Mouse (Mus musculus) layer of hippocampus, adult 2 months (tissue): Measurements from ENCODE around the gene Naxe. TPM values are rescaled to one million over a fixed set of nuclear protein-coding genes. Genes with fewer than 3 reads are reported as not detected.

ENCODE experiments used
- DNase-seq, 2 experiments: peaks; one replicate each; pipeline ENCODE4 v3.0.0; 2022; ENCODE audit warnings: low spot score in 2 of 2
- H3K27ac ChIP-seq: fragments of 200-600 bp; 2 replicates; pipeline ENCODE4 v1.8.1; 2022
- H3K4me3 ChIP-seq: fragments of 200-600 bp; 2 replicates; pipeline ENCODE4 v1.8.1; 2022; ENCODE audit warnings: mild to moderate bottlenecking
- CTCF ChIP-seq: fragments of 200-600 bp; conservative IDR thresholded peaks from 2 replicates; pipeline ENCODE4 v1.8.1; 2022; ENCODE audit warnings: antibody characterized with exemption, mild to moderate bottlenecking, moderate library complexity
- total RNA-seq, 2 experiments: library from RNA; stranded (reverse); gene quantifications; 2 replicates each; pipeline ENCODE4 v1.2.3; 2021

Gene Naxe
- total RNA-seq, 2 experiments from 2014 or later, result 79.2 to 81.8 TPM

DNA sequence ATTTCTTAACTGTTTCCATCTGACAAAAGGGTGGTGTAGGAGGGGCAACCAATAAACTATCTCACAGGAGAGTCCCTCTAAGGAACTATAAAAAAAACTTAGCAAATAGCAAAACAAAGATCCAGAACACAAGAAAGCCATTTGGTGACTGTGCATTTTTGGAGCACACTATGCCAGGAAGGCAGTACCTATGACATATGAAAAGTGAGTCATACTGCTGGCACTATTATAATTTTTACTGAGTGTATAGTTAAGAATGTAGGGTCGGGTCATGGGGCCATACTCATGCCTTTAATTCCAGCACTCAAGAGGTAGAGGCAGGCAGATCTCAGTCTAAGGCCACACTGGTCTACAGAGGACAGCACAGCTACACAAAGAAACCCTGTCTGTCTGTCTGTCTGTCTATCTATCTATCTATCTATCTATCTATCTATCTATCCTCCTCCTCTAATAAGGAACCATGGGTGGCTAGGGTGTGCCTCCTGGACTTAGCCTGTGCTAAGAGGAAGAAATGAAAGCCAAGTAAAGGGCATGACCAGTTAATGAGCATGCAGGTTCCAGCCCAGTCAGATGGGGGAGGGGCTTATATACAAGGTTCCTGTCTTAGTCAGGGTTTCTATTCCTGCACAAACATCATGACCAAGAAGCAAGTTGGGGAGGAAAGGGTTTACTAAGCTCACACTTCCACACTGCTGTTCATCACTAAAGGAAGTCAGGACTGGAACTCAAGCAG, 22.6 kb downstream of the Naxe start:
- no peak for DNase-seq
- Histone ChIP-seq H3K27ac (no peak overlapping the region), H3K4me3 (no peak overlapping the region)
- TF ChIP-seq CTCF, result no peak

DNA sequence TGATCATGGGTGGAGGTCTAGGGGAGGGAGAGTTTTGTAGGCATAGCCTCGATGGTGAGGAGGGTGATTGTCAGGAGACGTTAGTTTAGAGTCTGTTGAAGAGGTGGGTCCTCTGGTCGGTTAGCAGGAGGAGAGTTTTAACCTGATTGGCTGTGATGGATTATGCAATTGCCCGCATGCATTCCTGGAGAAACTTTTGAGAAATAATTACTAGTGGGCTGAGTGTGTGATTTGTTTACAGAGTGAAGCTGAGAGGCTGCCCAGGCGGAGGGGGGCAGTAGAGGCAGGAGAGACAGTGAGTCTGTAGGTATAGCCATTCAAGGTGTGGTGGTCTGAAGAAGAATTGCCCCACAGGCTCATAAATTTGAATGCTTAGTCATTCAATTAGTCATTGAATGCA, 24.8 kb downstream of the Naxe start:
- no peak overlapping the region for H3K27ac ChIP-seq
- no peak for DNase-seq
- TF ChIP-seq CTCF, result no peak

DNA sequence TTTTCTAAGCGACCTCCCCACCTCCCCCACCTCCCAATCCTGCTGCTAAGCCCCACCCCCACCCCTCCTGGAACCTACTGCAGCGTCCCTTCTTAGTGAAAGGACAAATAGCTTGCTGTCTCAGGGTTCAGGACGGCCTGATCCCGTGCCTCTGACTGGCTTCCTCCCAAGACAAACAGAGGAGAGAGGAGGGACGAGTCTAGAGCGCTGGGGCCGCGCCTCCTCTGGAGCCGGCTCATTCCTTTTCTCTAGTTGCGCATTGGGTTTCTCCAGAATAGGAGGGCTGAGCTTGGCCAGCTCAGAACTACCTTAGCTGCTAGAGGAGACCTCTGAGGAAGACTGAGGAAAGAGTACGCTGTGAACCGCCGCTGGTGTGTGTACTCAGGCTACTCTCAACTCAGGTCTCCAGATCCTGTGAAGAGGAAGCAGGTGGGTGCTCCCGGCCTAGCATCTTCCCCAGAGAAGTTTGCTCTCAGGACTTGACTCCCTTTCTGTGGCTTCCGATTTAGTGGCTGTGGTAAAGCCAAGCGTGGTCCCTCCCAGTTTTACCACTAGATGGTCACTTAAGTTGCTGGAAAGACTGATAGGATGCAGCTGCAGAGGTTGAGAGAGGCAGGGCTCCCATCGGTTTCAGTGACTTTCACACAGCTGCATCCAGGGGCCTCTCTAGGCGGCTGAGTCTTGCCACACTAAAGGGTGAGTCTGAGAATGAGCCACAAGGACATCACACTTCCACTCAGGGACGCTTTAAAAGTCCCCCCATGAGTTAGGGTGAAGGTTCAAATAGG, 27.5 kb downstream of the Naxe start:
- H3K4me3 ChIP-seq, result peak overlapping the region; percentile 41
- peak; percentile 36 to 48 for DNase-seq
- TF ChIP-seq CTCF, result no peak
- peak overlapping the region; percentile 77 for H3K27ac ChIP-seq

More for the DNA sequence above, 24.8 kb downstream of the Naxe start:
- no peak overlapping the region for H3K4me3 ChIP-seq

DNA sequence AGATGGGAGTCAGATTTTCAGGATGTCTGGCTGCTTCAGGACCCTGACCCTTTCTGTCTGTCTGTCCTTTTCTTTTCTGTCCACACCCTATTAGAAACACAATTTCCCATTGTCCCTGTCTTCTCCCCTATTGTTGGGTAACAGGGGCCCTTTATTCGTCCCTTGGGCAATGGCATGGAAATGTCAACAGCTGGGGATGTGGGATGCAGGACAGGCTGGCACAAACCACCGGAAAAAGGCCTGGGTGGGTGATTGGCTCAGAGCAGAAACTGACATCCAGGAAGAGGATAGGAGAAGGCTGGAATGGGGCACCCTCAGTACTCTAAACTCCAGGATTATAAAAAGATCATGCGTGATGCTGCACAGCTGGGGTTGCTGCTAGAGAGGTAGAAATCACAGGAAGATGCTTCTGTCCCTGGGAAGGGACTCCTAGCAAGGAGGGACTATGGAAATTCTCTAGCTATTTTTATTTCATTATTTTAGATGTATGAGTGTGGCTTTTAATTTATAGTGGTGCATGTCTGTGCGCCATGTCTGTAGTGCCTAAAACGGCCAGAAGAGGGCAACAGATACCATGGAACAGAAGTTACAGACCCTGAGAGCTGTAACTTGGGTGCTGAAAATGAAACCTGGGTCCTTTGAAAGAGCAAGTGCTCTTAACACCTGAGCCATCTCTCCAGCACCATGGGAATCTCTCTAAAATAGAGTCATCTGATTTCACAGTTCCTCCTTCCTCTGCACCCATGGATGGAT, 30.7 kb downstream of the Naxe start, which contains the start of gene Hapln2:
Gene Hapln2, minus strand, starts transcription at position 150 of the 753 bp plus-strand sequence.
- peak within 1 kb of the TSS; percentile 59; the same call in 1 of the 2 replicates for H3K27ac ChIP-seq
- no peak for DNase-seq
- peak within 1 kb of the TSS; percentile 4; the same call in 1 of the 2 replicates for H3K4me3 ChIP-seq
- TF ChIP-seq CTCF, result peak; percentile 72

DNA sequence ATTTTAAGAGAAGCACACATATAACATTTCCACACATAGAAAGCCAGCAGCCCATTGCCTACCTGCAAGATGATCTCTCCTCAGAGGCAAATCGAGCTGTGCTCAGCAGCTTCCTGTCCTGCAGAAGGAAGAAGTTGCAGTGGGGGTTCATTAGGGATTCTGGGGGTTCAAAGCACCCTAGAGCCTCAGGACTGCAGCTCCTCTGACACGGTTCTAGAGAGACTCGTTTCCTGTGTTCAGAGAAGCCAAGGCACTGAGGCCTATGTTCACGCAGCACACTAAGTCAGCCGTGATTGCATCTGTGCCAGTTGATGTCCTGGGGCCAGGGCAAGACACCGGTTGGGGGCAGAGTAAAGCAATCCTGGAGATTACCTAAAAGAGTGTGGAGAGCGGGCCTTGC, 31.5 kb downstream of the Naxe start:
- no peak for TF ChIP-seq CTCF
- DNase-seq, result no peak
- H3K27ac ChIP-seq, result peak overlapping the region; percentile 59; the same call in 1 of the 2 replicates
- H3K4me3 ChIP-seq, result peak overlapping the region; percentile 4; the same call in 1 of the 2 replicates

DNA sequence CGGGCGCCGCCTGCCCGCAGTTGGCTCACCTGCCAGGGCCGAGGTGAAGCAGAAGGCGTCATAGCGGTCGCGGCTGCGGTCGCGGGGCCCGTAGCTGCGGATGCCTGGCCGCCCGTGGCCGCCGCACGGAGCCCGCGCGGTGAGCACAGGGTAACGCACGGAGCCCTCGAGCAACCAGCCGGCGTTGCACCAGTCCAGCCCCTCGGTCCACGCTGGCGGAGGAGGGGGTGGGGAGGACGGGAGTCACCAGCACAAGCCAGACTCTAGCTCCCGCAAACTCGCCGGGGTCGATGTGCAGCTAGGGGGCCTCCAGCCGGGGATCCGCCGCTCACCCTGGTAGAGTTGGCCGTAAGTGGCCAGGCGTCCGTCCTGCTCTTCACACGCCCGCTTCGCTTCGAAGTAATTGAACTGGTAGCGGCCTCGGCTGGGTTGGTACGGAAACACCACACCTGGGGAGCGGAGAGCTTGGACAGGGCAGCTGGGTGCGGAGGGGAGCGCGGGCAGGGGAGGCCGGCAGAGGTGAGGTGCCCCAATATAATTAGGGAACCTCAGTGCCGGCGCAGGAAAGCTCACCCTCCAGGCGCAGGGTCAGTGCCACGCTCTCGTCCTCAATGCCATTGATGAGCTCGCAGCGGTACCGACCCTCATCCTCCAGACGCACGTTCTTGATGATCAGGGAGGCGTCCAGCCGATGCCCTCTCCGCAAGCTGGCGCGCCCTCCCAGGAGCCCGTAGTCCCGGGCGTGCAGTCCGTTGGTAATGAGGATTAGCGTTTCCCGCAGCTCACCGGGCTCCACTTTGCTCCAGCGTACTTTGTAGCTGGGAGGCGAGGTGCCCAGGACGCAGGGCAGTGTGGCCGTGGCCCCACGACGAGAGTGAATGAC, 34.9 kb downstream of the Naxe start:
- Histone ChIP-seq H3K27ac (peak overlapping the region; percentile 60; the same call in 1 of the 2 replicates), H3K4me3 (peak overlapping the region; percentile 60)
- TF ChIP-seq CTCF, result peak; percentile 51
- DNase-seq, result no peak

DNA sequence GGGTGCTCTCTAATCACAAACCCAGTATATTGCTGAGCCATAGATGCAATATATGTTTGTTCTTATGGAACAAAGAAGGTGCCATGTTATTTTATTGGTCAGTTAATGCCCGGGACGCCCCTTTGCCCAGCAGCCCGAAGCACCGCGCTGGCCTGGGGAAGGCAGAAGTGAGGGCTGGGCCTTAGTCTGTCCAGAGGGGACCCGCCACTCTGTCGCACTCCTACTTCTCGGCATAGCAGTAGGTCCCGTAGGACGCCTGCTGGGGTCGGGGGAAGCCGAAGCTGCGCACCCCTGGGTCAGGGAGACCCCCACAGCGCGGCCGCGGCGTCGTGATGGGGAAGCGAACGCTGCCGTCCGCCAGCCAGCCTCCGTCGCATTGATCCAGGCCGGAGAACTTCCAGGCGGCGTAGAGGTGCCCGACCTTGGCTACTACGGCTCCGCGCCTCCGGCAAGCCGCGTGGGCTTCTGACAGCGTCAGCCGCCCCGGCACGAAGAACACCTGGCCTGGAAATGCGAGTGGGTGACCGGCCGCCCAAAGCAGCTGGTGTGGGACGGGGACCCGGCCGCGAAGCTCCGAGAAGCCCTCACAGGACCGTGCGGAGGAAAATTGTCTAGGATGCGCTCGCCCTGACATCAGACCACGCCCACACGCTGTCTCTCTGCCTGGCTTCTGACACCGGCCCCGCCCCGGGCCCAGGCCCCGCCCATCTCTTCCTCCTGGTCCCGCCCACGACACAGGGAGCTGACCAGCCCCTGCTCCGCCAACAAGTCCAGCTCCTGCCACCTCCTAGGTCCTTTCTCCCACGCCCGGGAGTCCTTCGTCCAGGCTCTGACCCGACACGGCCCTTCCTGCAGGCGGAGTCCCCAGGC, 35.7 kb downstream of the Naxe start:
- H3K4me3 ChIP-seq, result peak overlapping the region; percentile 60
- DNase-seq, result peak; percentile 75 to 76
- peak overlapping the region; percentile 60; the same call in 1 of the 2 replicates for H3K27ac ChIP-seq
- TF ChIP-seq CTCF, result no peak

DNA sequence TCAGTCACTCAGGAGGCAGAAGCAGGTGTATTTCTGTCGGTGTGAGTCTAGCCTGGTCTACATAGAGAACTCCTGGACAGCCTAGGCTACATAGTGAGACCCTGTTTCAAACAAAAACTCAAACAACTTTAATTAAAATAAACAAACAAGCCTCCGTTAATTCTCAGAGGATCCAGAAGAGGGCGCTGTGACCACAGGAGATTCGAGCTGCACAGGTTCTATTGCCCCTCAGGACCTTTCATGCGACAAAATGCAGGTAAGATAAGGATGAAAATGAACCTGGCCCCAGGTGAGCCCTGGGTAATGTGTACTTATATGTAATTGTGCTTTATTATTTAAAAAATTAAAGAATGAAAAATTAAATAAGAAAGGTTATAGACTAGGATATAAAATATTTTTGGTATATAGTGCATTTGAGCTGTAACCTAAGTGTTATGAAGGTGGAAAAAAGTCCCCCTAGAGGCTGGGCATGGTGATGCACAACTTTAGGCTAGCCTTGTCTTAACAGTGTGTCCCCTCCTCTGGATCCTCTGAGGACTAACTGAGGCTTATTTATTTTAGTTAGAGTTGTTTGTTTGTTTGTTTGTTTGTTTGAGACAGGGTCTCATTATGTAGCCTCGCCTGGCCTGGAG, 47.5 kb downstream of the Naxe start:
- Histone ChIP-seq H3K4me3 (no peak overlapping the region), H3K27ac (no peak overlapping the region)
- peak; percentile 86 for TF ChIP-seq CTCF
- DNase-seq, result no peak

Other genes starting within 250 kb of the Naxe start
- gene Pear1, start 234.2 kb downstream of the Naxe start, total RNA-seq, result 10 to 100 TPM in 1 of 2 experiments, 1 to 10 TPM in 1; 9.2 to 13.1 TPM
- not detected for gene Sh2d2a, start 211.7 kb downstream of the Naxe start, total RNA-seq
- 10 to 100 TPM; 58.0 to 60.0 TPM for gene Prcc, start 172.9 kb downstream of the Naxe start, total RNA-seq
- 100 to 1,000 TPM; 140 to 146 TPM for gene Hdgf, start 152.2 kb downstream of the Naxe start, total RNA-seq
- 10 to 100 TPM; 54.3 to 55.1 TPM for gene Mrpl24, start 139.0 kb downstream of the Naxe start, total RNA-seq
- 10 to 100 TPM; 14.2 to 15.8 TPM for gene Isg20l2, start 128.2 kb downstream of the Naxe start, total RNA-seq
- 10 to 100 TPM; 24.7 to 27.4 TPM for gene Rrnad1, start 127.8 kb downstream of the Naxe start, total RNA-seq
- 1 to 10 TPM; 1.6 to 3.7 TPM for gene Crabp2, start 109.8 kb downstream of the Naxe start, total RNA-seq
- gene Nes, start 87.4 kb downstream of the Naxe start, total RNA-seq, result 1 to 10 TPM; 4.0 to 4.8 TPM
- gene Bcan, start 58.3 kb downstream of the Naxe start, total RNA-seq, result 100 to 1,000 TPM; 309 to 328 TPM
- gene Hapln2, start 30.9 kb downstream of the Naxe start, total RNA-seq, result 10 to 100 TPM; 16.2 to 16.5 TPM
- 10 to 100 TPM; 15.0 to 16.5 TPM for gene Gpatch4, start 15.4 kb downstream of the Naxe start, total RNA-seq
- gene Ttc24, start 19.8 kb upstream of the Naxe start, total RNA-seq, result not detected
- gene Iqgap3, start 23.5 kb upstream of the Naxe start, total RNA-seq, result under 1 TPM; 0.25 to 0.59 TPM
- gene Mef2d, start 83.9 kb upstream of the Naxe start, total RNA-seq, result 100 to 1,000 TPM; 206 to 210 TPM
- not detected for gene Rhbg, start 196.2 kb upstream of the Naxe start, total RNA-seq
- under 1 TPM in 1 of 2 experiments, not detected in 1; 0.59 TPM for gene Gm38392, start 228.7 kb upstream of the Naxe start, total RNA-seq
- 1 to 10 TPM; 3.0 to 5.2 TPM for gene Tsacc, start 238.5 kb upstream of the Naxe start, total RNA-seq
- 100 to 1,000 TPM; 171 to 193 TPM for gene Cct3, start 238.6 kb upstream of the Naxe start, total RNA-seq